Mouse (Mus musculus): Measurements from ENCODE around the gene Clip4.
"Not testable (repeated sequence)": the region's sequence is repeated elsewhere in the genome, so short reads cannot be mapped to it uniquely, and the experiment has no call there.

Gene Clip4

DNA sequence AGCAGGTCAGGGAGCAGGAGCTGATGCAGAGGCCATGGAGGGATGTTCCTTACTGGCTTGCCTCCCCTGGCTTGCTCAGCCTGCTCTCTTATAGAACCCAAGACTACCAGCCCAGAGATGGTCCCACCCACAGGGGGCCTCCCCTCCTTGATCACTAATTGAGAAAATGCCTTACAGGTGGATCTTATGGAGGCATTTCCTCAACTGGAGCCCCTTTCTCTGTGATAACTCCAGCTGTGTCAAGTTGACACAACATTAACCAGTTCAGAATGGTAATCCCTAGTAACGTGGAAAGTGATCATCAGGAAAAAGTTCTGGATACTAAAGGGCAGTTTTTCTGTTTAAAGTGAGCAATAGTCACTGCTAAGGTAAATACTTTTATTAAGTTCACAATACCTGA is at the start of gene Clip4:
Gene Clip4 (plus strand): TSS at position 301 of the 400 bp plus-strand sequence.
- not testable (repeated sequence) for DNase-seq (ENCODE audit: low read depth)

GRCm38 (mm10) chr17:71720434-71720833 is 47.8 kb upstream of the Clip4 start:
- DNase-seq (ENCODE audit: low read depth): no peak

DNA sequence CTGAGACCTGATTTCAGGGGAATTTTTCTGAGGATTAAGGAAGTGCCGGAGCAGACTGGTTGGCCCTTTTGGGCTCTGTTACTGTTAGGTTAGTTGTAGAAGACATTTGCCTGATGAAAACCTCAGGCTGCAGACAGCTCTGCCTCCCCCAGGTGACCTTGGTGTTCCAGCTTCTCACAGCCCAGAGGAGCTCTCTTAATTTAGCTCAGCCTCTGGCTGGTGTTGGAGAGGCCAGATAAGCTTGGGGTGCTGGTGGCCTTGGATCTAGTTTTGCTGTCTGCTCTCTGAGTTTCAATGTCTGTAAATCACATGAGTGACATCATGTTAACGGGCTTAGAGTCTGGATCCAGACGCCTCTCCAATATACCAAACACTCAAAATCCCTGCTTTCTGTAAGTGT is 47.3 kb upstream of the Clip4 start:
- DNase-seq (ENCODE audit: low read depth): no peak

- DNase-seq (ENCODE audit: low read depth): no peak
Observed at GRCm38 (mm10) chr17:71730655-71731054, 37.6 kb upstream of the Clip4 start.

DNA sequence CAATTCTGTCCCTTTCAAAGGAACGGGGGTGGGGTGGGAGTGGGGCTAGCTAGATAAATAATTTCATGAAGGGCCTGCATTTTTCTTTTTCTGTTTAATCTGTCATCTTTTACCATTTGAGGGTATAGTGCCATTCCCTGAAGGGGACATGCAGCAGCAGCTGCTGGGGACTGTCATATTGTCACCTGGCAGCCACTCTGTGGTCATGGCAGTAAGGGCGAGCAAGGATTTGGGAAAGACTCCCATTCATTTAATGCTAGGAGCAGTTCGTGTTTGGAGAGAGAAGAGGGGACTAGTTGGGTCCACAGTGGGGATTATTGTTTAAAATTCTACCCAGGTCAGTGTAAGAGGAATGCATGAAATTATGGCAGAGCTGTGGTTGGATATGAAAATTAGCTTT is 31.8 kb upstream of the Clip4 start:
- no peak for DNase-seq (ENCODE audit: low read depth)

DNA sequence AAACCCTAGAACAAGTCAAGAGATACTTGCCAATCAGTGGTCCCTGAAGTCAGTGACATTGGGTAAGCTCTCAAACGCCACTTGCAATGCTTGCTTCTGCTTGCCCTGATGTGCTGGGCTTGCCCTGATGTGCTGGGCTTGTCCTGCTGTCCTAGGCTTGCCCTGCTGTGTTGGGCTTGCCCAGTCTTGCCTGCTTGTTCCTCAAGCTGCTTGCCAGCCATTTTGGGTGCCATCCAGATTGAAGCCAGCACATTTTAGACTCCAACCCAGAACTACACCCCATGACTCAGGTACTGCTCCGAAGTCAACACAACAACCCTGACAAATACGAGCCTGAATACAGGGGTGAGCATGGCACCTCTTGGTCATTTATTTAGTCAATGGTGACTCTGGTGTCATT is 26.1 kb upstream of the Clip4 start:
- DNase-seq (ENCODE audit: low read depth): no peak

- DNase-seq (ENCODE audit: low read depth): no peak
Observed at GRCm38 (mm10) chr17:71742935-71743334, 25.3 kb upstream of the Clip4 start.

GRCm38 (mm10) chr17:71746114-71746513 is 22.2 kb upstream of the Clip4 start:
- no peak for DNase-seq (ENCODE audit: low read depth)

DNA sequence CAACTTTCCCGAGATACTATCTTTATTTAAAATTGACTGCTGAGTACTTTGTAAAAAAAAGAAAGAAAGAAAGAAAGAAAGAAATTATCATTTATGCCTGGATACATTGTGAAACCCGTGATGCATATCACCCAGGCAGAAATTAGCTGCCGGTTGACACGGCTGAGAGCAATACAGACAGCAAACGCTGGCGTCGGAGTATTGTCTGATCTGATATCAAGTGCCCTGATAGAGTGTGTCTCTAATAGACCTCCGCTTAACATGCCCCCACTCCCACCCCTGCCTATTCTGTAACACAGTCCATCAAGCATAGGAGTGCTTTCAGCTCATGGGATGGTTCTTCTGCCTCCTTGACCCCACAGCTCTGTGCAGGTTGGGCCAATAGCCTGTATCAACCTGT is 20.7 kb upstream of the Clip4 start:
- no peak for DNase-seq (ENCODE audit: low read depth)

DNA sequence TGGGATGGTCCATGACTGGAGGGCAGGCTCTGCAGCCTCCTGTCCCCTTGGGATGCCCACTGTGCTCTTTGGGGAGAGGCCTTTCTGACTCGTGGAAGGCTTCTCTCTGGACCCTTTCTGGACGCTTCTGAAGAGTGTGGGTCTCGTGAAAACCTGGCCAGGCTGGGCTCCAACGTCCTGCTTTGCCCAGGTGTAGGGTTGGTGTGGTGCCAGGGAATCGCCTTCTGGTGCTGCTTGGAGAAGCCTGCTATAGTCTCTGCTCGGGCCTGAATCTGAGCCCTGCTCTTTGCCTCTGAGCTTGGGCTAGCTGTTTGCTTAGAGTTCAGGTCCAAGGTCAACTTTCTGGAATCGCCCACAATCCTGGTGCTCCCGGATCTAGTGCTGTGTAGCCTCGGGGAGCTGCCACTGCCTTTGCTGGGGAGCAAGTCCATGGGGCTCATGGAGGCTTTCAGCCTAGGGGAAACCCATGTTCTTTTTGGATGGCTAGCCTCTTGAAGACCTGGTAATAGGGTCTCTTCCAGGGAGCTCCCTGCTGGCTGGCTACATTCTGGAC is 18.6 kb upstream of the Clip4 start:
- DNase-seq (ENCODE audit: low read depth): no peak

DNA sequence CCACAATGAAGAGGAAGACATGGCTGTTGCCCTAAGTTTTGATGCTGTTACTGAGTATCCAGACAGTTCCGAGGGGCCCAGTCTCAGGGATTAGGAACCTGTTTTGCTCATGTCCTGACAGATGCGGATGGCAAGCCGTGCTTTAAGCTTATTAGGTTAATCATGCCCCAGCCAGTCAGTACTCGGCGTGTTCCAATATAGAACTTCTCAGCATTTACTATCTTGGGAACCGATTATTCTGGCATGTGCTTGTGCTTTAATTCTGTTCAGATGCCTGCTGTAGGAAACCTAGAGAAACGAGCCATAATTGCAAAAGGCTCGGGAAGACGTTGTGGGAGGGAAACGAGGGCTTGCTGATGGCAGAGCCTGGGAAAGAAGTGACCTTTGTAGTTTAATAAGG is 15.4 kb upstream of the Clip4 start, which contains the start of gene Pcare:
Gene Pcare (minus strand): TSS at position 64 of the 400 bp plus-strand sequence.
- no peak for DNase-seq (ENCODE audit: low read depth)

GRCm38 (mm10) chr17:71760536-71760935 is 7.7 kb upstream of the Clip4 start:
- no peak for DNase-seq (ENCODE audit: low read depth)

DNA sequence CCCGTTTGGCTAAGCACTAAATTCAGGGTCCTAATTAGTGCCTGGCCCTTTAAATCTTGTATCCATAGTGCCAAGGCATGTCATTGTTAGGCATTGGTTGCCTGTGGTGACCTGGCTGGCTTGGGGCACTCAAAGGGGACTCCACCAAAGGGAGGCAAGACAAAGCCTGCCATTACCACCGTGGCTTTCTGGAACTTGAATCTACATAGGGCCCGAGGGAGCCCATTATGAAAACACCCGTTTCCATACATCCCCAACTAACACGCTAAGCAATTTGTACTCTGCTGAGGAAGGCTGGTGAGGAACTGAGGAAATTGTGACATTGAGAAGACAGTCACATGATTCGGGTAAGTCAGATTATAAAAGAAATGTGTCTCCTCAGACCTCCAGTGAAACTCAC is 1.3 kb downstream of the Clip4 start:
- no peak for DNase-seq (ENCODE audit: low read depth)

- DNase-seq (ENCODE audit: low read depth): no peak
Observed at GRCm38 (mm10) chr17:71770696-71771095, 2.4 kb downstream of the Clip4 start.

DNA sequence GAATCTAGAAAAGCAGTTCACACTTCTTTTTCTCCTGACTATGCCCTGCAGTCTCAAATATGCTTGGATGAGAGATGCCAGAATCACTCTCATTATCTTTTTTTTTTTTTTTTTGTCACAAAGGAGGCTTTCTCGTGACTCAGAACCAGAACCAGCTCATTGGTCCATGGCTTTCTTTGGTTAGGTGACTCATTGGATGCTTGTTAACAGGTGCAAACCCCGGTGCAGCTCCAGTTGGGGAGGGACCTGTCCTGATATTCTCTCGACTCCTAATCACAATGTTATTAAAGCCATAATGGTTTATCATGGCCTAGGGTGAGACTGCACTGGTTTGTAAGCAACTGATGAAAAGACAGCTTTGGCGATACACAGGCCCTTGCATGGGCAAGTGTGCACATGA is 5.9 kb downstream of the Clip4 start:
- DNase-seq (ENCODE audit: low read depth): no peak

GRCm38 (mm10) chr17:71775279-71775678 is 7.0 kb downstream of the Clip4 start:
- DNase-seq (ENCODE audit: low read depth): no peak

- DNase-seq (ENCODE audit: low read depth): no peak
Observed at GRCm38 (mm10) chr17:71778696-71779095, 10.4 kb downstream of the Clip4 start.

GRCm38 (mm10) chr17:71780490-71780889 is 12.2 kb downstream of the Clip4 start:
- DNase-seq (ENCODE audit: low read depth): no peak

DNA sequence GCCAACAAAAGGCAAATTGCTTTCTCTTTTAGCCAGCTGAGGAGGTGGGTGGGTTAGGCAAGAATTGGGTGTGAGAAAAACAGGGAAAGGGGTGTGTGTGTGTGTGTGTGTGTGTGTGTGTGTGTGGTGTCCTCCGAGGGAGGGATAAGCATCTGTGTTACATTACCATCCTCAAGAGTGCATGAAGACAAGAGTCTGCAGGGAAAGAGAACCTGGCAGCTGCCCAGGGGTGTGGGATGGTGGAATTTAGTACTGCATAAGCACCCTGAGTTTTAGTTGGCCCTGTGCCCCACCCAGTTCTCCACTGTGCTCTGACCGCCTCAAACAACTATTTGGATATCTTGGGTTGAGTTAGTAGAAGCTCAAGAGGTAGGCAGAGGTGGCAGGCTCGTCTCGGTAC is 12.7 kb downstream of the Clip4 start:
- no peak for DNase-seq (ENCODE audit: low read depth)

GRCm38 (mm10) chr17:71782242-71782698 is 14.0 kb downstream of the Clip4 start:
- no peak for DNase-seq (ENCODE audit: low read depth)

DNA sequence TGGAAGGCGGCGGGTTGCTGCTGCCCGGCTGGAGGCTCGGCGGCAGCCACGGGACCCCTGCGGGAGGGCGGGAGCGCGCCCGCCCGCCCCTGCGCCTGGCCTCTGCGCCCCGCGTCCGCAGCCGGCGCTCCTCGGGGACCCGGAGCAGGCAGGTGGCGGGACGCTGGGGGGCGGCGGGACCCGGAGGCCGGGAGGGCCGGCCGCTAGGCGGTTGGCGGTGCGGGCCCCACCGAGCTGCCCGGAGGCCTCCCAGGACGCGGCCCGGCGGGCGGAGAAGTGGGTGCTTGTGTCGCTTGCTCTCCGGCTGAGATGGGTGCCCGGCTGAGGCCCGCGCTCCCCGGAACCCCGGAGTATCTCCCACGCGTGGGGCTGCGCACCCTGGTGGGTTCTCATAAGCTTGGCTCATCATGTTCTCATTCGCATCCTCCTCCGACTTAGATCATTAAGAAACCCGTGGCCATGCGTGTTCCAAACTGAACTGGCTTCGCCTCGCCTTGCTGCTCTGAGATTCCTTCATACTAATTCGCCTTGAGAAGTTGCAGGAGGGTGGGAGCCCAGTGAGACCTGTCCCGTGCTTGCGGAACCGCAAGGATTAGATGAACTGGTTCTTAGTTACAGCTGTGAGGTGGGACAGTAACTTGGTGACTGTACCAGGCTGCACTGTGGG is 14.6 kb downstream of the Clip4 start:
- DNase-seq (ENCODE audit: low read depth): no peak

DNA sequence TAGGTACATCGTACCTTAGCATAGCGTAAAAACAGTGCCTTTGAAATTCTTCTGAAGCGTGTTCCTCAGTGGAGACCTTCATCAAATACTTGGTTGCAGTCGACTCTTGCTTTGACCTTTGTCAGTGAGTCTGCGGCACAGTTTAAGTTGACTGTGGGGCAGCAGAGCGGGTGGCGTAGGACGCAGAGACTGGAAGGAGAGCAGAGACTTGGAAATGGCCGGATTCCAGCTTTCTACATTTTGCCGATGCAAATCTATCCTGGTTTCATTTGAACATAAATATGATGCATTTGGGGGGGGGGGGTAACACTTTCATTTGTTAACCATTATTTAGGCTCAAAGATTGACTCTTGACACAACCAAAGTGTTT is 15.1 kb downstream of the Clip4 start:
- DNase-seq (ENCODE audit: low read depth): no peak

- DNase-seq (ENCODE audit: low read depth): no peak
Observed at GRCm38 (mm10) chr17:71786456-71786855, 18.2 kb downstream of the Clip4 start.

DNA sequence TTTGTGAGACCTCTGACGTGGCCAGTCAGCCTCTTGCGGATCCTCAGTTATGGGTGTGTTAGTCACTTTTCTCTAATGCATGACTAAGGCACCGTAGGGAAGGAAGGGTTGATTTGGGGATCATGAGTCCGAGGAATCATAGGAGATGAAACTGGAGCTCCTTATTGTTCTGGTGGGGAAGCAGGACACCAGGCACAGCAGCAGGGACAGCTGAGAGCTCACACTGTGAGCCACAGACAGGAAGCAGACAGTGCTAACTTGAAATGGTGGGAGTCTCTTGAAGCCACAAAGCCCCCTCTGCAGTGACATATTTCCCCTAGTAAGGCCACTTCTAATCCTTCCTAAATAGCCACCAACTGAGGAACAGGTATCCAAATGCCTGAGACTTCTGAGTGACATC is 22.8 kb downstream of the Clip4 start:
- no peak for DNase-seq (ENCODE audit: low read depth)

Data from c-Kit-positive CD71-negative TER-119-negative erythroid progenitor cells, embryonic 14.5 days (primary cell).